Mouse (Mus musculus) erythroblast, adult 5-6 weeks (primary cell): ENCODE data around the gene Rab4a. TPM values are rescaled to one million over a fixed set of nuclear protein-coding genes. Genes with fewer than 3 reads are reported as not detected.

Experiments
- ATAC-seq: replicated peaks from 2 replicates; pipeline ENCODE4 v1.8.0; 2016; ENCODE audit warnings: moderate number of reproducible peaks, mild to moderate bottlenecking, moderate TSS enrichment, inconsistent platforms; ENCODE audit not compliant: poor library complexity, low FRiP score, severe bottlenecking
- total RNA-seq, 2 experiments: library from RNA; stranded (forward) in 1 of 2; stranded (reverse) in 1 of 2; fragments of 150-400 nt in 1 of 2; fragments of 200-764, 138-1000 nt in 1 of 2; gene quantifications; 2 replicates each; pipeline versions ENCODE4 v1.2.3 to v1.2.4; 2015 to 2017; ENCODE audit warnings: low replicate concordance in 2 of 2

The Rab4a gene
- total RNA-seq, 2 experiments from 2014 or later, result 2.6 to 8.5 TPM

DNA sequence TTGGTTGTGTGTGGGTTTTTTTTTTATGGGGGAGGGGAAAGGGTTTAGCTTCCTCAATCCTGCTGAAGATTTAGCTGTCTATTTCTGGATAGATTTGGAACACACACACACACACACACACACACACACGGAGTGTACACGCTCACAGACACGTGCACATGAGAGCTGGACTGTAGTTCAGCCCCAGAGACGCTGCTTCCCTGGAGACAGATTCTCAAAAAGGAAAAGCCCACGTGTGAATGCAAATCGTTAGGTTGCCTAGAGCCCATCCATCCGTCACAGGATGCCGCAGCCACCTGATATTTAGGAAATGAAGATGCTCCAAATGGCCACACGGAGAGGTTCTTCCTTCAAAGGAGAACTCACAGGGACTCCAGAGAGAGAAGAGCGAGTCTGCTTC lies 74.5 kb downstream of the Rab4a start:
- no peak for ATAC-seq

DNA sequence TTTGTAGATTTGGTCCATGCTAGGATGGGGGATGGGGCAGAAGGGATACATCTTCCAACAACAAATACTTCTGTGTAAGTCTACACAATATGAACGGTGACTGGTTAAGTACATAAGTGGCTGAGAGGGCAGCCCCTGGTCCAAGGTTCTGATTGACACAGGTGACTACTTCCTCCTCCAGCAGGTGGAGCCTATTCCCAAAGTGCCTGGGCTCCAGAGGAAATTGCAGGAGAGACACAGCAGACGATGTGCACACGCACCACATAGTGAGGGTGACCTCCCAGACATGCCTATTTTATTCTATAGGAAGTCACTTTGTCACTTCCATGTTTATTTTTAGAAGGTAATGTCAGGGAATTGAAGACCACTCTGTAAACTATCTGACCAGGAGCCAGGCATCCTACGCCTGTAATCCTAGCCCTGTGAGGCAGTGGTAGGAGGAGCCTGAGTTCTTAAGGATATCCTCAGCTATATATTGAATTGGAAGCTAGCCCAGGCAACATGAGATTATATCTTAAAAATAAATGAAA lies 75.1 kb downstream of the Rab4a start:
- no peak for ATAC-seq

DNA sequence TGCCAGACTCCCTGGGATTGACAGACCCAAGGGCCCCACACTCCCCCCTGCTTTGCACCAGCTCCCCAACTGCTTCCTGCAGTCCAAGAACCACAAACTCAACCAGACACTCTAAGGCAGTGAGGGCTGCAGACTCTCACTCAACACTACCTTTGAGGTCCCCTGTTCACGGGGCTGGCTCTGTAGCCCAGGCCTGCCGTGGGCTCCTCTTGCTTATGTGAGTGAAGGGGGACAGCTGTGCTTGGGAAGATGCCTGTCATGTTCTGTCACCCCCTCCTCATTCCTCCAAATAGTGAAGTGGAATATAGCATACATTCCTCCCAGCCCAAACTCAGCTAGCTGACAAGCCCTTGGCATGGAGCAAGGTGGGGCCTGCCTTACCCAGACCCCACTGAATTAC lies 76.6 kb downstream of the Rab4a start:
- no peak for ATAC-seq

GRCm38 (mm10) chr8:123883094-123883493 lies 77.3 kb downstream of the Rab4a start:
- ATAC-seq, result no peak

Other genes with a start within 250 kb of the Rab4a start
- gene Rhou, start 152.1 kb upstream of the Rab4a start, total RNA-seq (2015; ENCODE audit: low replicate concordance), result 6.9 and 9.0 TPM in 2 replicates
- 9.6 and 9.8 TPM in 2 replicates for gene Rhou, start 152.1 kb upstream of the Rab4a start, total RNA-seq (2017; ENCODE audit: low replicate concordance)
- gene Ccsap, start 54.2 kb downstream of the Rab4a start, total RNA-seq (2015; ENCODE audit: low replicate concordance), result 7.9 and 9.0 TPM in 2 replicates
- 9.8 and 11.9 TPM in 2 replicates for gene Ccsap, start 54.2 kb downstream of the Rab4a start, total RNA-seq (2017; ENCODE audit: low replicate concordance)
- 1.9 and 5.4 TPM in 2 replicates for gene Acta1, start 88.8 kb downstream of the Rab4a start, total RNA-seq (2015; ENCODE audit: low replicate concordance)
- gene Acta1, start 88.8 kb downstream of the Rab4a start, total RNA-seq (2017; ENCODE audit: low replicate concordance), result 0.70 and 0.94 TPM in 2 replicates
- 40.0 and 44.9 TPM in 2 replicates for gene Nup133, start 143.3 kb downstream of the Rab4a start, total RNA-seq (2015; ENCODE audit: low replicate concordance)
- gene Nup133, start 143.3 kb downstream of the Rab4a start, total RNA-seq (2017; ENCODE audit: low replicate concordance), result 69.3 and 79.0 TPM in 2 replicates
- 323 and 353 TPM in 2 replicates for gene Abcb10, start 177.1 kb downstream of the Rab4a start, total RNA-seq (2015; ENCODE audit: low replicate concordance)
- 448 and 511 TPM in 2 replicates for gene Abcb10, start 177.1 kb downstream of the Rab4a start, total RNA-seq (2017; ENCODE audit: low replicate concordance)
- gene Taf5l, start 215.4 kb downstream of the Rab4a start, total RNA-seq (2015; ENCODE audit: low replicate concordance), result 17.6 and 18.6 TPM in 2 replicates
- gene Taf5l, start 215.4 kb downstream of the Rab4a start, total RNA-seq (2017; ENCODE audit: low replicate concordance), result 16.5 and 24.8 TPM in 2 replicates
- gene Urb2, start 215.5 kb downstream of the Rab4a start, total RNA-seq (2015; ENCODE audit: low replicate concordance), result 4.6 and 9.4 TPM in 2 replicates
- gene Urb2, start 215.5 kb downstream of the Rab4a start, total RNA-seq (2017; ENCODE audit: low replicate concordance), result 4.6 and 5.0 TPM in 2 replicates